Mouse (Mus musculus): ENCODE measurements around the gene Gm10309.
"Not testable (repeated sequence)": the region's sequence is repeated elsewhere in the genome, so short reads cannot be mapped to it uniquely, and the experiment has no call there.

Gm10309 gene

DNA sequence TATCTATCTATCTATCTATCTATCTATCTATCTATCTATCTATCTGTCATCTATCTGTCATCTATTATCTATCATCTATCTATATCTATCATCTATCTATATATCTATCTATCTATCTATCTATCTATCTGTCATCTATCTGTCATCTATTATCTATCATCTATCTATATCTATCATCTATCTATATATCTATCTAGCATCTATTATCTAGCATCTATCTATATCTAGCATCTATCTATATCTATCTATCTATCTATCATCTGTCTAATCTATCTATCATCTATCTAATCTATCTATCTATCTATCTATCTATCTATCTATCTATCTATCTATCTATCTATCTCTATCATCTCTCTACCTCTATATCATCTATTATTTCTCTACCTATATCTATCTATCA lies 27.6 kb downstream of the Gm10309 start:
- DNase-seq (ENCODE audit: extremely low spot score, low spot score), result not testable (repeated sequence)

DNA sequence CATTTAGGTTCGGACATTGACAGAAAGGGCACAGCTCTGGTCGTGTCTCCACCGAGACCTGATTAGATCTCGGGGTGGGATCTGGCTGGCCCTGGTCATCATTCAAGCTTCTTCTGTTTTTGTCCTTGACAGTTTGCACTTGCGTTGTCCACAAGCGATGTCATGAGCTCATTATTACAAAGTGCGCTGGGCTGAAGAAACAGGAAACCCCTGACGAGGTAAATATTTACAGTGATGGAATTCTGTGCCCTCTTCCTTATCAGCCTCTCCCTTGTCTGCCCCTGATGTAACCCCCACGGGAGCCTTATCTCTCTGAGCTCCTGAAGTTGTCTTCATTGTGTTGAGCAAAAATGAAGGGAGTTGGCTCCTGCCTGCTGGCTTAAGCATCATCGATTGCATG lies 28.4 kb downstream of the Gm10309 start:
- no peak for DNase-seq (ENCODE audit: extremely low spot score, low spot score)

DNA sequence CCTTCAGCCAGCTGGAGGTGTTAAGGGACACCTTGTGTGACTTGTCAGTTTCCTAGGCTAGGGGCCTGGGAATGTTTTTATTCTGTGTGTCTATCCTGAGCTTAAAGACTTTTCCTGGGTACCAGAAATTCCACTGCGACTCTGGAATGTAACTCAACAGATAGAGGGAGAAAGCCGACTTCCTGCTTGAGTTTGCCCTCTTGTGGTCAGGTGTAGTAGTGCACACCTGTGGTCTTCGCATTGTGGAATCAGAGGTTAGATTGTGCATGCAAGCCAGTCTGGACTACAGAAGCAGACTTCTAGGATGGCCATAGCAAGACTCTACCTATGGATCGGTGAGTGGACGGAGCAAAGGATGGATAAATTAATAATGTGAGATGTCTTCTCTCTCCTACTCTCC lies 33.3 kb downstream of the Gm10309 start:
- DNase-seq (ENCODE audit: extremely low spot score, low spot score), result no peak

DNA sequence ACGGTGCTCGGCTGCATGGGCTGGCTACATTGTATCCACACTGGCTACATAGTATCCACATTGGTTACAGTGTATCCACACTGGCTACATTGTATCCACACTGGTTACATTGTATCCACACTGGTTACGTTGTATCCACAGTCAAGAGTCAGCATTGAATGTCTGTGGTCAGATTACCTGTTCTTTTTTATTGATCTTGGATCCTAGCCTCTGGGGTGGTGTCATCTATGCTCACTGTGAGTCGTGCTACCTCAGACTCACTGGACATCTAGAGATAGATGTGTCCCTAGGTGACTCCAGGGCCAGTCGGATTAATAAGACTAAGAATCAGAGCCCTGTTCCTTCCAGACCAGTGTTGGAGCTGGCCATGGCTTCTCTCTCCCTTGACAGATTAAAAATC lies 34.9 kb downstream of the Gm10309 start:
- DNase-seq (ENCODE audit: extremely low spot score, low spot score), result no peak

DNA sequence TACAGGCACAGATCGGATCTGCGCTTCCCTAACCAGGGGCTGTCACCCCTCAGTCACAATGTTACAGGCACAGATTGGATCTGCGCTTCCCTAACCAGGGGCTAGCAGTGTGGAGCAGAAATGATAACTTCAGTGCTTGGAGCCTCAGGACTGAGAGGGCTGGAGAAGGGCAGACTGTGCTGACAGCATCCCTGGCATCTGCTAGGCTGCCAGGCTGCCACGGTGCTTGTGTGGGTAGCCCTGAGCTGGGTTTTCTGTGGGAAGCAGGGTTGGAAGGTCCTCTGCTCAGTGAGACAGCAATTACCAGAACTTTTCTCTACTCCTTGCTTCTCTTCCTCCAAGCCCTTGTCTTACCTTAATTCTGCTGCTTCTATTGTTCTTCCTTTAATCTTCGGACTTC lies 37.1 kb downstream of the Gm10309 start:
- no peak for DNase-seq (ENCODE audit: extremely low spot score, low spot score)

DNA sequence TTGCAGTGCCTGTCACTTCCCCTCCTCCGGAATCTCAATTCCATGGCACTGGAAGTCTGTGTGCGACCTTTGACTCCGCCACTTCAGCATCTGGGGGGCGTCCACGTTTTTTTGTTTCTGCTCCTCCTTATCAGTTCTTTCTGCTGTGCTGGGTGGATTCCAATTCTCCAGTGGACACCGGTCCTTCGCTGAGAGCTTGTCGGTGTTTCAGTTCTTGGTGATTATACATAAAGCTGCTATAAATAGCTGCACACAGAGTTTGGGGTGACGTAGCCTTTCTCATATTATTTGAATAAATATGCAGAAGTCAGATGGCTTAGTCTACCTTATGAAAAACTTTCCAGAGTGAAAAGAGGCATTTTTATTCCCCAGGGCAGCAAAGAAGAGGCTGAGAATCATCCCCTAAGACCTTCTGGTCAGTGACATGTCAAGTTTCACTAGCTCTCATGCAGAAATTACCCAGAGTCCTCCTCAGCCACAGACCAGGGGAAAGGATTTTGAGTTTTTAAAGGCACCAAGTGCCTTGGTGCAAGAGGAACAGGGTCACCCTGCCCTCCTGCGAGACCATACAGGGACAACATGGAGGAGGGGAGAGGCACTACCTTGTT lies 37.6 kb downstream of the Gm10309 start:
- DNase-seq (ENCODE audit: extremely low spot score, low spot score), result no peak

DNA sequence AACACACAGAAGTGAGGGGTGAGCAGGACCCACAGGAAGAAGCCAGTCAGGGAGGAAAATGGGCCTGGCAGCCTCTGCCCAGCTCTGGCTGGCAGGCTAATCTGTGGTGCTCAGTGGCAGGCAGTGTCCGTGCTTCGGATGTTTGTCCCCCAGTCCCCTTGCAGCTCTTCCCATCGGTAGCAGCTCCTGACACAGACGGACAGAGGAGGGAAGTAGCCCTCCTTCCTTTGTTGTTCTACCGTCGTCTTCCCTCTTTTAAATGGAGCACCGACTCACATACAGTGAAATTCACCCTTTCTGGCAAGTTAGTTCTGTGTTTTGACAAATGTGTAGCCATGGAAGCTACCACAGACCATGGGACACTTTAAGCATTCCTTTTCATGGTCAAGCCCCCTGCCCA lies 38.2 kb downstream of the Gm10309 start:
- DNase-seq (ENCODE audit: extremely low spot score, low spot score), result no peak

DNA sequence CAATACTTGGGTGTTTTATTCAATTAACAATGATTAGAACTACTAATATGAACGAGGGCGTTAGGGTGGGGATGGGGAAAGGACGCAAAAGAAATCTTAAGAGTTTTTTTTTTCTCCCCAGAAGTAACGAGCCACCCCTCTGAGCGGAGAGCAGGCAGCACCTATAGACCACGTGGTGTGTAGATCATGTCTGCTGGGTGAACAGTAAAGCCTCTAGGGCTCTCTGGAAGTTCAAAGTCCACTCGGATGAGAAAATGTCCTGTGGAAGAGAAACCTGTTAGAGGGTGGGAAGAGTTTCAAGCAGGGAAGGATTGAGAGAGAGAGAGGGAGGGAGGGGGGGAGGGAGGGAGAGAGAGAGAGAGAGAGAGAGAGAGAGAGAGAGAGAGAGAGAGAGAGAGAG lies 38.6 kb downstream of the Gm10309 start:
- DNase-seq (ENCODE audit: extremely low spot score, low spot score), result no peak

DNA sequence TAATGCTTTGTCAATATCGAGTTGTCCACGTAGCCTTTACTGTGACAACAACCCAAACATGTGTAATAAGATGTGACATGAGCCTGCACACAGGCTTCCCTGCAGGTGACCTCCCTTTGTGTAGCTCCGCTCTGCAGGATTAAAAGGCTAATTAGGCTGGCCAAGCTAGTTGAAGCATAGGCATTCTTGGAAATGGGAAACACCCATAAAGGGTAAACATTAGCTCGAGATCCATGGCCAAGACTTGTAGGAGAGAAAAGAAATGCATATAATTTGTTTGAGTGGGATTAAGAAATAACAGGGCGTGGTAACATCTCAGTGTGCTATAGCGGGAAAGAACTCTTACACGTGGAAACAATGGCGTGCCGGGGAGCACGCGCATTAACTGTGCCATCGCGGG lies 39.2 kb downstream of the Gm10309 start:
- DNase-seq (ENCODE audit: extremely low spot score, low spot score), result no peak

DNA sequence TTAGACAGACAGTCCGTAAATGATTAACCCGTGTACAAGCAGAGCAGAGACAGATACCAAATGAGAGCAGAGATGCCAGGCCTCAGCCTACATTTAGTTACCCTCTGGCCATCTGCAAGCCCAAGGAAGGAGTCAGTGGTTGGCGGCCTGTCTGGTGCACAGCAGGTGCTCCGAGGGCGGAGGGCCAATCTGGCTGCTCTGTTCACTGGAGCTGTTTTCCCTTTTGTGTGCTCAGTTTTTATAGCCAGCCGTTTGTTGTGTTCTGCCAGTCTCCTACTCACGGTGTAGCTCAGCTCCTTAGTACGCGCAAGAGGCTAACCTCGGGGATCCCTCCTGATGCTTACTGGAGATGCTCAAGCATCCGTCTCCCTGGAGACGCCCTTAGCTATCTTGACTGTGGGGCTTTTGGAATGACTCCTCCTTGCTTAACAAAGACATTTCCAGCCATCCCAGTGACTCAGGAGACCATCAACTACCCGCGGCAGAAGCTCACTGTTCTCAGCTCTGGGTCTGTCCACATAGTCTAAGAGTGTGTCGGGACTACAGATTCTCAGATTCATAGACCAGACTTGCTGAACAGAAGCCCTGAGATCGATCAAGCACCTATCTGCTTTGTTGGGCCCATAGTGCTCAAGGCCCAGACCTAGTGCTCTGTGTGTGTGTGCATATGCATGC lies 40.2 kb downstream of the Gm10309 start:
- no peak for DNase-seq (ENCODE audit: extremely low spot score, low spot score)

DNA sequence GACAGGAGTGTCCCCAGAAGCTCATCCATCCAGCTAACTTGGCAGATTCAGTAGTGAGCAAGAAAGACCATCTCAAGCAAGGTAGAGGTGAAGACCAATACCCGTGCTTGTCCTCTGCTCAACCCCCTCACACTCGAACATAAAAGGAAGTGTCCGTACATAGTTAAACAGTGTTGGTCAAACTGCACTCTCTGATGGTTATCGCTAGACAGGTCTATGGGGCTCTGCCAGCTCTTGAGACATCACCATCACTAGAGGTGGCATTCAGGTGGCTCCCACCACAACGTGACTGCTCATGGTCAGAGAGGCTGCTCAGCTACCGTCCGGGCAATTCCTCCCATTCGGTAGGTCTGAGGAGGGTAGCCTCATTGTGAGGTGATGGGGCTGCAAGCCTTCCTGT lies 40.8 kb downstream of the Gm10309 start:
- no peak for DNase-seq (ENCODE audit: extremely low spot score, low spot score)

DNA sequence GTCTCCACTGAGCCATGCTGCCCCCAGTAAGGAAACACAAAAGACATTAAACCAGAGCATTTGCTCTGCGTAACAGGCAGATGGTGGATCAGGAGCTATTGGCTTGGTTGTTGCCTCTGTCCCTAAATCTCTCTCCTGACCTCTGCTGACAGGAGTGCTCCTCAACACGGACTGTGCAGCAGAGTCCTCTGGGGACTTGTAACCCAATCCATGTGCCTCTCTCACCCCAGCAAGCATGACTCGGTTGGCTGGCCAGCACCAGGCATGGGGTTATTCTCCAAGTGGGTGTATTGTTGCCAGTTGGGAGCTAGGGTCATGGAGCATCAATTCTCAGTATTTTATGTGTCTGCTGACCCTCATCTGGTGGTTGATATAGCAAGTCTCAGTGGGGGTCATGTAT lies 41.7 kb downstream of the Gm10309 start:
- DNase-seq (ENCODE audit: extremely low spot score, low spot score), result no peak

DNA sequence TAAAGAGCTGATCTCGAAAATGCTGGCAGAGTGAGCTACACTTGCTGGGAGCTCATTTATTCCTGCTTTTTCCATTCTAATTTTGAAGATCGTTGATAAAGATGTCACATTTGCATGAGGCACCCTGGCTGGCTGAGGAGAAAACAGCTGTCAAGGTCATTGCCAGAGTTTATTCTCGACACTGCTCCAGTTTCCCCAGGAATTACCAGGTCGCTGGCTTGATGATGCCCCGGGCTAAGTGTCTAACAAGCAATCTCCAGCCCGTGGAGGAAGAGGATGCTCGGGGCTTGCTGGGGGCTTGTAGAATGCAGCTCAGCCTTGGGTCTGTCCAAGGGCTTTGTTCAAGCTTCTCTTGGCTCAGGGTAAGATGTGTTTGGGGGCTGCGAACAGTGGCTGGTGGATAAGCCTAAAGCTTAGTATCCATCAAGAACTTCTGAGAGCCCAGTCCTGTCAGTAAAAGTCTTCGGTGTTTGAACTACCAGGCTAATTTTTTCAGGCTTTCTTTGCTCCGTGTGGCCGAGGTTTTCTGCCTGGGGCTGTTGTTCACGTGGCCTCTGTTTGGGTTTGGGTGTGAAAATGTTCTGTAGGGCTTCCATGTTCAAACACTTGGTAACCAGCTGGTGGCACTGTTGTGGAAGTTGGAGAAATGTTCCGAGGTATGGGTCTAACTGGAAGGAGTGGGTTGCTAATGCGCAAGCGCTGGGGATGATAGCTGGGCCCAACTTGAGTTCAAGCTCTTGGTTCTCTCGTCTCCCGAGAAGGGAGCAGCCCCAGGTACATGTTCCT lies 44.2 kb downstream of the Gm10309 start:
- no peak for DNase-seq (ENCODE audit: extremely low spot score, low spot score)

DNA sequence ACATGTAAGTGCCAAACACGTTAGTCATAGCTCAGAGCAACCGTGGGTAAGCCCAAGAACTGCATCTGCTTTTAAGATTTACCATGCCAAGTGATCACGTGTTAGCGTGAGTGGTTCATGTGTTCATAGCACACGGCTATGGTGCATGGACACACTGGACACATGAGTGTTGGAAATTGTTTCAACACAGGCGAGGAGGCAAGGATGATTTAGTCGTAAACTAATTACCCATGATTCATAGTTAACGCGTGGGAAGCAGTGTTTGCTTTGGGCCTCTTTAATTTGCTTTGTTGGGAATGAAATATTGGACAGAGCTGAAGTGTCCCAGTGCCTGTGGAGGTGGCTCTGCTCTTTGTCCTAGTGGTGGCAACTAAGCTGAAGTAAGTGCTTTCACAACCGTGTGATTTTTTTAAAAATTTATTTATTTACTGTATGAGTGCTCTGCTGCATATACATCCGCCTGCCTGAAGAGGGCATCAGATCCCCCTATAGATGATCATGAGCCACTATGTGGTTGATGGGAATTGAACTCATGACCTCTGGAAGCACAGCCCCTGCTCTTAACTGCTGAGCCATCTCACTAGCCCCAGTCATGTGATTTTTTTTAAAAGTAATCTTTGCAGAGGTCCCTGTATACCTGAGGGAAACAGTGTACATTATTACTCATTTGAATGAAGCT lies 46.6 kb downstream of the Gm10309 start:
- DNase-seq (ENCODE audit: extremely low spot score, low spot score), result no peak

DNA sequence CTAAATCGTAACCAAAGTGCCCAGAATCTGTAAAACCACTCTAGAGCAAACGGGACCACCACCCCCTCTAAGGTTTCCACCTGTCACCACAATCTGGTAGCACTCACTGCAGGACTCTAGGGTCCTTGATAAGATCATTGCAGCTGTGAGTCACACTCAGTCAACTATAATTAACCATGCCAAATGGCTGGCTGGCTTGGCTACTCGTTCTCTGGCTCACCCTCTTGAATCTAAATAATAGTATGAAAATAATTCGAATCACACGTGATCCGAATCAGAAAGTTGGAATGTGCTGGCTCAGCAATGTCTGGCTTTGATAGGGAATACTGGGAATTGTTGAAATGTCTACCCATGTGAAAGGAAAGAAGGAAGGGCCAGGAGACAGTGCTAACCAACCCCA lies 48.5 kb downstream of the Gm10309 start:
- DNase-seq (ENCODE audit: extremely low spot score, low spot score), result no peak

DNA sequence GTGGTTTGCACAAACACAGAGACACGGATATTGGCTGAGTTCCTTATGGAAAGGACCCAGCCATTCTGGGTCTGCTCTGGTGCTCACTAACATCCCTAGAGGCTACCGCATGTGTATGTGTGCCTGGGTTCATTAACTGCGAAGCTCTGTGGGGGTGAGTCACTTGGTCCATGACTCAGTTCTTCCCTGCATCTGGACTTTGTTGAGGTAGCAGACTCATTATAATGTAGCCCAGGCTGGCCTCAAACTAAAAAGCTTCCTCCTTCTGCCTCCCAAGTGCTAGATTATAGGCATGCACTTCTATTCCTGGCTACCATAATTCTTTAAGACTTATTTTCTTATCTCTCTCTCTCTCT lies 50.7 kb downstream of the Gm10309 start:
- DNase-seq (ENCODE audit: extremely low spot score, low spot score), result no peak

DNA sequence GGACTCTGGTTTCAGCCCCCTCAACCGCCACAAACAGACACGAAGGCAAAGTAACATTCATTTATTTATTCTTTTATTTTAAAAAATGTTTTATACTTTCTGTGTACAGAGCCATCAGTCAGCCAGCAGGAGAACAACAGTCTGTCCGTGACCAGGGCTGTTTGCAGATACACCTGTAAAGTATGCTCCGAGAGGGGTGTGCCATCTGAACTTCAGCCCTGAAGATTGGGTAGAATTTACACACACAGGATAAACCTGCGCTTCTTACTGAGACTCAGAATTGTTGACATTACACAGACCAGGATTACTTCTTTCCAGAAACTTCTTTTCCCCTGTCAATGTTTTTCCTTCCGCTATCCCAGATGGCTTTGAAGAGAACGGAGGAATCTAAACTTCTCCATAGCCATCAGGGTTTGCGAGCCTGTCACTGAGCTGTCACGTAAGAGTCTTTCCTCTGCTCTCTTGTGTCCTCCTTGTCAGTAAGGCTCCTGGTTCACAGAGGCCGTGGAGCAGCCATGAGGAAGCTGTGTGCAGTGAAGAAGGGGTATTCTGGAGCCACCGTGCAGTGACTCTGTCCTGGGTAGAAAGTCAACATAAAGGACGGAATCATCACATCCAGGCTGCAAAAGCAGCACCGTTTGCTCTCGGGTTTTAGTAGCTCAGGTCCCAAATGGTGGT lies 51.2 kb downstream of the Gm10309 start:
- no peak for DNase-seq (ENCODE audit: extremely low spot score, low spot score)

DNA sequence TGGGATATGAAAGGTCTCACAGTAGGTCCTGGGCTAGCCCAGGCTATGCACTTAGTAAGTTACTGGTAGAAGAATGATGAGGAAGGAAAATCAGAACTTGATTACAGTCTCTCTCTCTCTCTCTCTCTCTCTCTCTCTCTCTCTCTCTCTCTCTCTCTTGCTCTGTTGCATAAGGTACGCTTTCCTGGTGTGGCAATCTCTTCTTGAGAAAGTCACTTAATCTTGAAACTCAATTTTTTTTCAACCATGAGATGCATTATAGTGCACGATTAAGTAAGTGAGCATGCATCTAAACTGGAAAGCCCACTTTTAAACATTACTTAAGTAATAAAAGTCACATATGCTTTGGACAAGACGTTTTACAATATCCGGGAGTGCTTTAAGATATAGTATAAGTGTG lies 52.1 kb downstream of the Gm10309 start:
- no peak for DNase-seq (ENCODE audit: extremely low spot score, low spot score)

All from neural tube, embryonic 10.5 days (tissue).